16 mouse cellular contexts compared by ENCODE assay signal in genomic region chr17:79032782-79033181, GRCm38 (mm10).
"Had no signal": no experiment of that assay in that cellular context is flagged by ENCODE, and none has a peak within 500 bp of the region (broad histone marks: within the 10 kb centered on the region; RNA-seq: fewer than 3 reads in every experiment).

No protein-coding gene starts in this region.

- H3K4me2 ChIP-seq: liver, embryonic 15.5 days; lung, embryonic 15.5 days; neural tube, embryonic 12.5 days; stomach, embryonic 15.5 days had no signal

- H3K27me3 ChIP-seq: liver, embryonic 15.5 days; lung, embryonic 15.5 days; megakaryocyte, embryonic 14.5 days; neural tube, embryonic 12.5 days; stomach, embryonic 15.5 days had no signal

- H3K27ac ChIP-seq: liver, embryonic 15.5 days; lung, embryonic 15.5 days; macrophage; neural tube, embryonic 12.5 days; stomach, embryonic 15.5 days; stomach, postnatal 0 days had no signal

- H3K4me3 ChIP-seq: liver, embryonic 15.5 days; lung, embryonic 15.5 days; megakaryocyte, embryonic 14.5 days; neural tube, embryonic 12.5 days; stomach, embryonic 15.5 days had no signal

- H3K36me3 ChIP-seq: liver, embryonic 15.5 days; lung, embryonic 15.5 days; neural tube, embryonic 12.5 days; stomach, embryonic 15.5 days had no signal

- H3K4me1 ChIP-seq: liver, embryonic 15.5 days; lung, embryonic 15.5 days; megakaryocyte, embryonic 14.5 days; neural tube, embryonic 12.5 days; stomach, embryonic 15.5 days had no signal

- DNase-seq: liver, postnatal 0 days; lung, adult 2 months; lung, postnatal 14 days; lung, postnatal 36 days; right cerebral cortex, postnatal 14 days; thymus, adult 2 months; thymus, postnatal 25 days; thymus, postnatal 4 days had no signal

- H3K9me3 ChIP-seq: liver, embryonic 15.5 days; lung, embryonic 15.5 days; neural tube, embryonic 12.5 days; stomach, embryonic 15.5 days had no signal

- H3K9ac ChIP-seq: liver, embryonic 15.5 days; liver, postnatal 0 days; lung, embryonic 15.5 days; neural tube, embryonic 12.5 days; stomach, embryonic 15.5 days had no signal

- ATAC-seq: liver, postnatal 0 days; lung, postnatal 0 days had no signal
